Mouse (Mus musculus): ENCODE measurements around the gene Gm7942. TPM values are rescaled to one million over a fixed set of nuclear protein-coding genes. Genes with fewer than 3 reads are reported as not detected.

Gene Gm7942
- not detected for total RNA-seq (2023)

GRCm38 (mm10) chr5:95106638-95107037 is at the start of gene Gm7942:
Gene Gm7942 (plus strand): TSS chr5:95106938.

Other genes with a start within 250 kb of the Gm7942 start
- not detected for gene Gm3183, start 241.5 kb upstream of the Gm7942 start, total RNA-seq (2023)
- not detected for gene Gm6367, start 118.3 kb upstream of the Gm7942 start, total RNA-seq (2023)
- not detected for gene Gm16513, start 75.7 kb downstream of the Gm7942 start, total RNA-seq (2023)
- not detected for gene Gm10424, start 165.8 kb downstream of the Gm7942 start, total RNA-seq (2023)
- gene Gm3259, start 199.0 kb downstream of the Gm7942 start, total RNA-seq (2023): not detected